Mouse (Mus musculus): ENCODE data around the gene Nr4a1. TPM values are rescaled to one million over a fixed set of nuclear protein-coding genes. Genes with fewer than 3 reads are reported as not detected.

Nr4a1 gene
- total and polyA plus RNA-seq, 3 experiments = 12.1 to 45.3 (median 23.8) TPM

DNA sequence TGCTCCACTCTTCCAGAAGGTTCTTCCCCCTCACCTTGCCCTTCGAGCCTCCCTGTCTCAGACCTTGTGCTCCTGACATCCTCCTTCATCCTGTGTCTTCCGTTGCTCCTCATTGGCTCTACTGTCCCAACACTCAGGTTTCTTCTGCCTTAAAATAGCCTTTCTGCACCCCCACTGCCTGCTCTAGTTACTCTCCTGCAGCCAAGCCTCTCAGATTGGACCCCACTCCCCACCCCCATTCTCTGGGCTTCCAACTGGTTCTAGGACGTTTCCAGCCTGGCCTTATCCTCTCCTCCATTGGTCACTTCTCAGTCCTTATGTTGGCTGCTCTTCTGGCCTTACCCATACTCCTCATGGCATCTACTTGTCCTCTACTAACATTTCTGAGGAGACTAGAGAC, 48.1 kb downstream of the Nr4a1 start:
- 86% methylated on average over 3 of the region's 3 CpGs for WGBS
- intact Hi-C loops (cut with DNase I) = no loop called here

DNA sequence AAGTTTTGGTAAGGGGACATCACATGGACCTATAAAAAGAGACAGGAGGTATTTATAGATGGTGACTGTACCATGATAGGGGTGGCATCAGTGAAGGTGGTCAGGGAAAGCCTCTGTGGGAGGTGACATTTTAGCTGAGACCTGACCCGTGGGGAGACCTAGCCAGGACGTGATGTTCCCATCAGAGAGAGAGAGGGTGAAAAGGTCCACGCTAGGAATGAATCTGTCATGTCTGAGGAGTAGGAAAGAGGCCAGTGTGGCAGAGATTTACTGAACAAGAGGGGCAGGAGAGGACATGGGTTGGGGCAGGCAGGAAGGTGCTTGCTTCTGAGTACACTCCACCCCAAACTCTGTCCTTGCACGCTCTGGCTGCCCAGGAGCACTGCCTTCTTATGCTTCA, 49.8 kb downstream of the Nr4a1 start:
- 71% methylated on average over 4 of the region's 4 CpGs for WGBS
- peaks cover 9% of the 10 kb centered on the region for H3K4me1 ChIP-seq (ENCODE audit: control insufficient read depth, insufficient read depth, low read length)
- no peak for DNase-seq
- intact Hi-C loops (cut with DNase I) = no loop called here
- H3K9ac ChIP-seq (ENCODE audit: low read depth, low read length) = no peak overlapping the region
- H3K79me2 ChIP-seq (replicated peaks; ENCODE audit: control insufficient read depth, insufficient read depth, low read length) = no peaks in the 10 kb centered on the region
- TF ChIP-seq POLR2A (IDR thresholded peaks at IDR 0.05; ENCODE audit: insufficient read depth, low read depth, low read length) = no peak
- TF ChIP-seq EP300 (IDR thresholded peaks at IDR 0.05; ENCODE audit: insufficient read depth, low read depth, low read length) = no peak
- no peak for TF ChIP-seq CTCF (IDR thresholded peaks at IDR 0.05)
- H3K36me3 ChIP-seq (ENCODE audit: control insufficient read depth, insufficient read depth, low read length) = no peaks in the 10 kb centered on the region
- no peaks in the 10 kb centered on the region for H3K27me3 ChIP-seq (ENCODE audit: control insufficient read depth, insufficient read depth, low read length)
- H3K4me3 ChIP-seq = no peak overlapping the region
- no peak overlapping the region for H3K27ac ChIP-seq

More for the DNA sequence above, 48.1 kb downstream of the Nr4a1 start:
- peaks cover 10% of the 10 kb centered on the region for H3K4me1 ChIP-seq (ENCODE audit: control insufficient read depth, insufficient read depth, low read length)
- no peak overlapping the region for H3K4me3 ChIP-seq
- no peaks in the 10 kb centered on the region for H3K27me3 ChIP-seq (ENCODE audit: control insufficient read depth, insufficient read depth, low read length)
- H3K79me2 ChIP-seq (replicated peaks; ENCODE audit: control insufficient read depth, insufficient read depth, low read length) = no peaks in the 10 kb centered on the region
- H3K9ac ChIP-seq (ENCODE audit: low read depth, low read length) = no peak overlapping the region
- DNase-seq = no peak
- H3K27ac ChIP-seq = no peak overlapping the region
- TF ChIP-seq EP300 (IDR thresholded peaks at IDR 0.05; ENCODE audit: insufficient read depth, low read depth, low read length) (no peak), CTCF (IDR thresholded peaks at IDR 0.05) (no peak), POLR2A (IDR thresholded peaks at IDR 0.05; ENCODE audit: insufficient read depth, low read depth, low read length) (no peak)
- no peaks in the 10 kb centered on the region for H3K36me3 ChIP-seq (ENCODE audit: control insufficient read depth, insufficient read depth, low read length)

DNA sequence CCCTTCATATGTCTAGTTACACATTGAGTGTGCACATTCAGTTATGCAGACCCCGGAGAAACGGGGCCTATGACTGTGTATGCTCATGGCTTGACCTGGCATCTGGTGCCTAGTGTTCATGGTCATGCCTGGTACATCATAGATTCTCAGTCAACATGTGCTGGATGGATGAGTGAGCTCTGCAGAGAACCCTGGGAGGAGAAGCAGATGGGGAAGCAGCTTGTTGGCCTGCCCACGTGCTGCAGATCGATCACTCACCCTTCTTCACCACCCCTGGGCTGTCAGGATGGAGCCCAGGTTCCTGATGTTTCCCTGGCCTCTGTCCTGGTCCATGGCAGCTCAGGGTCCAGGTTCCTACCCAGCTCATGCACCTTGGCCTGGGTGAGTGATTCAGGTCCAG, 52.4 kb downstream of the Nr4a1 start:
- intact Hi-C loops (cut with DNase I) = no loop called here
- no peak for DNase-seq
- 88% methylated on average over 4 of the region's 4 CpGs for WGBS

GRCm38 (mm10) chr15:101308440-101309348, 54.6 kb downstream of the Nr4a1 start:
- peak in 1 of 2 experiments; percentile 62 for DNase-seq
- Histone ChIP-seq H3K9ac (ENCODE audit: low read depth, low read length) (no peak overlapping the region), H3K36me3 (ENCODE audit: control insufficient read depth, insufficient read depth, low read length) (no peaks in the 10 kb centered on the region), H3K27me3 (ENCODE audit: control insufficient read depth, insufficient read depth, low read length) (no peaks in the 10 kb centered on the region), H3K4me1 (ENCODE audit: control insufficient read depth, insufficient read depth, low read length) (peaks cover 5% of the 10 kb centered on the region), H3K27ac (peak overlapping the region; percentile 57), H3K79me2 (replicated peaks; ENCODE audit: control insufficient read depth, insufficient read depth, low read length) (no peaks in the 10 kb centered on the region), H3K4me3 (no peak overlapping the region)
- WGBS = 50% methylated on average over 13 of the region's 13 CpGs
- intact Hi-C loops (cut with DNase I) = no loop called here
- TF ChIP-seq POLR2A (IDR thresholded peaks at IDR 0.05; ENCODE audit: insufficient read depth, low read depth, low read length) (no peak), CTCF (IDR thresholded peaks at IDR 0.05) (no peak), EP300 (IDR thresholded peaks at IDR 0.05; ENCODE audit: insufficient read depth, low read depth, low read length) (no peak)

More for the DNA sequence above, 52.4 kb downstream of the Nr4a1 start:
- Histone ChIP-seq H3K36me3 (ENCODE audit: control insufficient read depth, insufficient read depth, low read length) (no peaks in the 10 kb centered on the region), H3K27ac (no peak overlapping the region), H3K27me3 (ENCODE audit: control insufficient read depth, insufficient read depth, low read length) (no peaks in the 10 kb centered on the region), H3K4me1 (ENCODE audit: control insufficient read depth, insufficient read depth, low read length) (peaks cover 5% of the 10 kb centered on the region), H3K9ac (ENCODE audit: low read depth, low read length) (no peak overlapping the region), H3K79me2 (replicated peaks; ENCODE audit: control insufficient read depth, insufficient read depth, low read length) (no peaks in the 10 kb centered on the region), H3K4me3 (no peak overlapping the region)
- TF ChIP-seq EP300 (IDR thresholded peaks at IDR 0.05; ENCODE audit: insufficient read depth, low read depth, low read length) = no peak
- no peak for TF ChIP-seq POLR2A (IDR thresholded peaks at IDR 0.05; ENCODE audit: insufficient read depth, low read depth, low read length)

GRCm38 (mm10) chr15:101309493-101309892, 55.4 kb downstream of the Nr4a1 start:
- H3K4me1 ChIP-seq (ENCODE audit: control insufficient read depth, insufficient read depth, low read length) = peaks cover 5% of the 10 kb centered on the region
- intact Hi-C loops (cut with DNase I) = no loop called here
- no peak overlapping the region for H3K4me3 ChIP-seq
- no peak for DNase-seq
- no peak overlapping the region for H3K27ac ChIP-seq
- H3K79me2 ChIP-seq (replicated peaks; ENCODE audit: control insufficient read depth, insufficient read depth, low read length) = no peaks in the 10 kb centered on the region
- H3K27me3 ChIP-seq (ENCODE audit: control insufficient read depth, insufficient read depth, low read length) = no peaks in the 10 kb centered on the region
- 55% methylated on average over 5 of the region's 5 CpGs for WGBS
- H3K36me3 ChIP-seq (ENCODE audit: control insufficient read depth, insufficient read depth, low read length) = no peaks in the 10 kb centered on the region
- H3K9ac ChIP-seq (ENCODE audit: low read depth, low read length) = no peak overlapping the region
- TF ChIP-seq CTCF (IDR thresholded peaks at IDR 0.05) (no peak), POLR2A (IDR thresholded peaks at IDR 0.05; ENCODE audit: insufficient read depth, low read depth, low read length) (no peak), EP300 (IDR thresholded peaks at IDR 0.05; ENCODE audit: insufficient read depth, low read depth, low read length) (no peak)

- no peaks in the 10 kb centered on the region for H3K79me2 ChIP-seq (replicated peaks; ENCODE audit: control insufficient read depth, insufficient read depth, low read length)
- H3K4me1 ChIP-seq (ENCODE audit: control insufficient read depth, insufficient read depth, low read length) = peaks cover 5% of the 10 kb centered on the region
- no peak overlapping the region for H3K9ac ChIP-seq (ENCODE audit: low read depth, low read length)
- WGBS = 28% methylated on average over 14 of the region's 15 CpGs
- no peak overlapping the region for H3K27ac ChIP-seq
- intact Hi-C loops (cut with DNase I) = no loop called here
- DNase-seq = no peak
- no peaks in the 10 kb centered on the region for H3K36me3 ChIP-seq (ENCODE audit: control insufficient read depth, insufficient read depth, low read length)
- no peaks in the 10 kb centered on the region for H3K27me3 ChIP-seq (ENCODE audit: control insufficient read depth, insufficient read depth, low read length)
- TF ChIP-seq CTCF (IDR thresholded peaks at IDR 0.05) (no peak), EP300 (IDR thresholded peaks at IDR 0.05; ENCODE audit: insufficient read depth, low read depth, low read length) (no peak), POLR2A (IDR thresholded peaks at IDR 0.05; ENCODE audit: insufficient read depth, low read depth, low read length) (no peak)
- no peak overlapping the region for H3K4me3 ChIP-seq
Observed at GRCm38 (mm10) chr15:101311087-101311770, 57.2 kb downstream of the Nr4a1 start.

All from heart, adult 2 months (tissue).